Mouse (Mus musculus): ENCODE measurements around the gene Xxylt1.
"Not testable (repeated sequence)": the region's sequence is repeated elsewhere in the genome, so short reads cannot be mapped to it uniquely, and the experiment has no call there.

The Xxylt1 gene

GRCm38 (mm10) chr16:31019514-31019913, 61.7 kb downstream of the Xxylt1 start:
- DNase-seq = peak; percentile 51

- DNase-seq = no peak
These were observed 63.4 kb downstream of the Xxylt1 start for GRCm38 (mm10) chr16:31017687-31018413.

- no peak for DNase-seq
These were observed 64.6 kb downstream of the Xxylt1 start for GRCm38 (mm10) chr16:31016669-31017068.

DNA sequence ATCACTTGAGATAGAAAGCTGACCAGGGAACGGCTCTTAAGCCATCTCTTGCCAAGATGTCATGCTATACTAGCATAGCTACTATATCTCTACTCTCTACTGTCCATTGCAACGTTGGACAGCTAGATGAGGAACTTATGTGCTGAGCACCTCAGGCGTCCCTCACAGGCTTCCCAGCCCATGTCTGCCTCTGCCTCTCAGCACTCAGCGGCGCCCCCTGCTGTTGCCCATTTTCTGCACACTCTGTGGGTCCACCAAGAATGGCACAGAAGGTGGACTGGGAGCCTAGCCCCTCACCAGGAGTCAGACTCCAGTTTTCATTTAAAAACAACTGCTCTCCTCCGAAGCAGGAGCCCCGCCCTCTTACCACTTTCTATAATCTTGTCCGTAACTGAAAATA, 65.1 kb downstream of the Xxylt1 start:
- no peak for DNase-seq

DNA sequence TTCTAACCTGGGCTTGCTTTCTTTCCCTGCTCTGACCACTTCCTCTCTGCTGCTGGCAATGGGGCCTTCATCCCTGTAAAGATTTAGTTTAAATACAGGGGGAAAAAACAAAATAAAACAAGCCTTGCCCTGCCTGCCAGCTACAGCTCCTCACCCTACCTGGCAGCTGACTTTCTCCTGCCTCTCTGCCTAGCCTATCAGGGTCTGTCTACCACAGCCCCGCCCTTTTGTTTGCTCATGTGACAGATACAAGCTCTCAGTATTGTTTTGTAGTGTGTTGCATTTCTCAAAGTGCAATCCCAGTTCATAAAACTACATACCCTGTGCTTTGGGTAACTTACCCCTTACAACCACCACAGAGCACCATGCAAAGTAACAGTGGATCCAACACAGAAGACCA, 66.0 kb downstream of the Xxylt1 start:
- DNase-seq = no peak

GRCm38 (mm10) chr16:31012236-31012635, 69.0 kb downstream of the Xxylt1 start:
- no peak for DNase-seq

DNA sequence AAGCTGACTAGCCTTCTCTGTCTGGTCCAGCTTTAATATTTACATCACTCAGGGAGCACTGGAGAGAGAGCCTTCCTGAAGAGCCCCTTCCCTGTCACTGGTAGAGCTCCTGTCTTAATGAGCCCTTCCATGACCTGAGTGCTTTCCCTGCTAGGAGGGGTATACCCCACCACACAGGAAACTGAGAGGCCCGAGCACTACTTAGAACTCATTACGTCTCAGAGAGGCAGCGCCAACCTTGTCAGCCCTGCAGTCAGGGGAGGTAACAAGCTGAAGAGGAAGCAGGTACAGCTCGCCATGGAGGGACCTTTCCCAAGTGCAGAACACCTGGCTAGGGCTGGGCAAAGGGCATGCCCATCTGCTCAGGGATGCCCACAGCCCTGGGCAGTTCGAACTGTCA, 70.8 kb downstream of the Xxylt1 start:
- DNase-seq = no peak

DNA sequence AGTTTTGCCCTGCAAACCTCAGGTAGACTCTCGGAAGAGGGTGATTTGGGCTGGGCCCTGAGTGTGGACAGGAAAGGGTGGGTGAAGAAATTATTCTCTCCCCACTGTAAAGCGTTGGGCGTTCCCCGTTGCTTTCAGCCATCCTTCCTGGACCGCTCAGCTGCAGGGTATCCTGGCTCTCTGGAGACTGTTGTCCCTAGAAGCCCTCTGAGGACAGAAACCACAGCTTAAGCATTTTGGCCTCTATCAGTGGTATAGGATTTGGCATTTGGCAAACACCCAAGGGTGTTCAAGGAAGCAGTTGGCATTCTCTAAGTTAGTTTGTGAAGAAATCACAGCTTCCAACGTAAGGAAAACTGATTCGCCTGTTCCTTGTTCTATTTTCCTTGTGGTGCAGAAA, 72.9 kb downstream of the Xxylt1 start:
- no peak for DNase-seq

DNA sequence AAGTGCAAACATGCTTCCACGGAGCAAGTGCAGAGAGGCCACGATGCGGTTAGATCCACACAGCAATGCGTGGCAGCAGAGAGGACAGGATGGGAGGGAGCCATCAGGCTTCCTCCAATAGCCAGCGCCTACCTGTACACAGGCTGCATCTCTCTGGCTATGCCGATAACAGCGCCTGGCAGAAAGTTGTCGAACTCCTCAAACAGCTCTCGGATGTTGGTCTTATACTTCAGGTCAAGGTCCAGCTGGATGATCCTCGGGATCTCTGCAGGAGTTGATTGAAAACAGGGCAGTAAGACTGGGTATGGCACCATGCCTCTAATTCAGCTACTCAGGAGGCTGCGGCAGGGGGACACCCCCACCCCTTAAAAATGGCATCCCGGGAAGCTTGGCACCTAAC, 73.7 kb downstream of the Xxylt1 start:
- DNase-seq = no peak

DNA sequence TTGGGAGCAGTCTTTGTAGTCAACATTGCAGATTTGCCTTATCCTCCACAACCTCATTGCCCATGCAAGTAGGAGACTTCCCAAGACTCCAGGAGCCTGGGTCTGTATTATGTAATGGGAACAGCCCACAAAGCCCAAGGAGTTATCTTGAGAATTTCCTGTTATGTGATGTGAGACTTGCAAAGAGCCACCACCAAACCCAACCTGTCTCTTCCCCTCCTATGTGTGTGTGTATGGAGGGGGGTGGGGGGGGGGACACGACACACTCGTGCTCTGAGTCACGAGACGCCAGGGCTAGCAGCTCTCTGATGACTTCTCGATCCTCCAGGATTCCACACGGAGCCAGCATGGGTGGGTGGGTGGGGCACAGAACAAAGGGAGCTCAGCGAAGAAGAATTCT, 75.5 kb downstream of the Xxylt1 start:
- no peak for DNase-seq

DNA sequence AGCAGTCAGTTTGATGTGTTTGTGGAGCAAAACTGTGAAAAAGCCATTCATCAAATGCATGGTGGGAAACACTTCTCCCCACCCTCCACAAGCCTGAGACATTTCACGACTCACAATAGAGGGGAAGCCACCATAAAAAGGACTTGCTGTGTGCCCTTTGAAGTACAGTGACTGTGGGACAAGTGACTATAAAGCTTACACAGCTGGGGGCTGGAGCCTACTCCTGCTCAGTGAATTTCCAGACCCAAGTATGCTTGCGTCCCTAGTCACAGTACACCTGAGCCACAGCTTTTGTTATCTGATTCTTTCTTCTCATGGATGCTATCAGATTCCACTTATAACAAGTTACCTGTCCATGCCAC, 76.9 kb downstream of the Xxylt1 start:
- no peak for DNase-seq

- DNase-seq = not testable (repeated sequence)
These were observed 77.5 kb downstream of the Xxylt1 start for GRCm38 (mm10) chr16:31003592-31004320.

GRCm38 (mm10) chr16:31002926-31003325, 78.3 kb downstream of the Xxylt1 start:
- DNase-seq = no peak

GRCm38 (mm10) chr16:31002117-31002516, 79.1 kb downstream of the Xxylt1 start:
- DNase-seq = no peak

DNA sequence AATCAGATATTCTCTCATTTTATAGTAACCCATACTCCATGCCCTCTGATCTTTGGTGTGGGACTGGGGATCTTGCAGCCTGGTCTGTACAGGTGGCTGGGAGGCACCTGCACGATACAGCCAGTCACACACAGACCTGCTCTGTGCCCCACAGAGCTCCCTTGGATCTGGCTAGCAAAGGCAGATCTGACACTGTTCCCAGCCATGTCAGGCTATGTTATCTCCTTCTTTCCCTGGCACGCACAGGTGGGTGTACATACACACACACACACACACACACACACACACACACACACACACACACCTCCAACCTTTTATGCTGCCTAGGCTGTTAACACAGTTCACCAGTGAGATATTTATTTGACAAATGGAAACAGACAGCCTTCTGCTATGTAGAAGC, 82.5 kb downstream of the Xxylt1 start:
- no peak for DNase-seq

DNA sequence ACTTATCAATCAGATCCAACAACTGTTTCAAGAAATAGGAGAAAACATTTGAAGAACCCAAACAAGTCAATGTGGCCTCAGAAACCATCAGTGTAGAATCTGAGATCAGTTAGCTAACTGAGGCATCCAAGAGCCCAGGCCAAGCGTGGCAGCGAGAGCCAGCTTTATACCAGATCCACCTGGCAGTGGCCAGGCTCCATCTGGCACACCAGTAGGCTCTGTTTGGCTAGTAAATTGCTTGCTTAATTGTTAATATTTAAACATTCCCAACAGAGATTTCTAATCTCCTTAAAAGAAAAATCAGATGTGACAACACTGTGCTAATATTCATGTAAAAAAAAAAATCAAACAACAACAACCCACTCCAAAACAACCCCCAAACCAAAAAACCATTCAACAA, 83.2 kb downstream of the Xxylt1 start:
- no peak for DNase-seq

DNA sequence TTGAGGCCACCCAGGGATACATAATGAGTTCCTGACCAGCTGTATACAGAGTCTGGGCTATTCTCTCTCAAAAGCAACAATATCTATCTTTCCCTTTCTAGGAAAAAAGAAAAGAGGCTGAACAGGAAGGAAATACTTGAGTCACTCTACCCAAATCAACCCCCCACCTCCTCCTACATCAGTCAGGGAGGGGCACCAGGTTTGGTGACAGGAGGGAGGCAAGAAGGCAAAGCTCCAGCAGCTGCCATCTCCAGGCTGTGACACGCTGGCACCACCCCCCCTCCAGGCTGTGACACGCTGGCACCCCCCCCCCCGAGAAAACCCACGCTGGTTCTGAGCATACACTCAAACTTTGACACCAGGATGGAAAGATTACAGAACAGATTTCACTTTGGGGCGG, 85.8 kb downstream of the Xxylt1 start:
- DNase-seq = no peak

DNA sequence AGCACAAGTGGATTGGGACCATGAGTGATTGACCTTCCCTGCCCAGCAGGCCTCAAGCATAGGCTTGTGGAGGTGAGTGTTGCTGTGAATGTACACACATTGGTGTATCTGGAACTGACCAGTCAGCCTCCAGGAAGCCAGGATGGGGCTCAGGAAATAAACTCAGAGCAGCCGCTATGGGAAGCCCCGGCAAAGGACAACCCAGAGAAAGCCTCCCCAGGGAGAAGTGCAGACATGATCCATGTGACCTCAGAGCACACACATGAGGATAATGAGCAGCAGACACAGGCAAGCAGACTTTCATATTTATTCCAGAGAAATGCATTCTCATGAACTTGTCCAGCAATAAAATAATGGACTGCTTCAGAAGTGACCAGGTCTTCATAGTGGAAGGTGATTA, 86.4 kb downstream of the Xxylt1 start:
- no peak for DNase-seq

DNA sequence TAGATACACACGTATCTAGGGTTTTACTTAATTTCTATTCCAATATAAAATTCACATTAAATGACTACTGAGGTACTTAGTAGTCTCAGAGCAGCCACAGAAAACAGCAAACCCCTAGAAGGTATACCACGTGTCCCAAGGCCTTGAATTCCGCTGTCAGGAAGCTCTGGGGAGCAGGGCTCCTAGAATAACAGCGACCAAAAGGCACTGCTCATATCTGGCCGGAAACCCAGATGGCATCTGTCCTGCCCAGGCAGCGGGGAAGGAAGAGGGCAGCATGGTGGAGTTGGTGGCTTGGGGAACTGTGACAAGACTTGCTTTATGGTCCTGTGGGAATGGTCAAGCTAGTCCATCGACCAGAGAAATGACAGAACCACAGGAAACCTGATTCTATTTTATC, 86.9 kb downstream of the Xxylt1 start:
- DNase-seq = no peak

DNA sequence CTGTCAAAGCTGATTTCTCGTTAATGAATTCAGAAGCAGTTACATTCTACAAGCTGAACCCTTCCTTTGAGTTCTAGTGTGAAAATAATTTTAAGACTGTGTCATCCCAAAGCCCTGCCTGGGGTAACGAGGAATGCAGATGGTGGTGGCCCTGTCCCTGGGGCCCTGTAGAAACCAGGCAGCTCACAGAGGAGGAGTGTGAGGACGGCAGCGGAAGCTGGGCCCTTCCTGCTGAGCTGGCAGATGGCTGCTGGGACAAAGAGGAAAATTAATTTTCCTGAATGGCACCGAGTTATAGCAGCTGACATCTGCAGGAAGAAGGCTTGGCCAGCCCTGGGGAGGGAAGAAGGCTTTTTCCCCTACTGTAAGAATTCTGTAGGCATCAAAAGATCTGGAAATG, 88.7 kb downstream of the Xxylt1 start:
- no peak for DNase-seq

- DNase-seq = no peak
These were observed 90.6 kb downstream of the Xxylt1 start for GRCm38 (mm10) chr16:30990661-30991060.

DNA sequence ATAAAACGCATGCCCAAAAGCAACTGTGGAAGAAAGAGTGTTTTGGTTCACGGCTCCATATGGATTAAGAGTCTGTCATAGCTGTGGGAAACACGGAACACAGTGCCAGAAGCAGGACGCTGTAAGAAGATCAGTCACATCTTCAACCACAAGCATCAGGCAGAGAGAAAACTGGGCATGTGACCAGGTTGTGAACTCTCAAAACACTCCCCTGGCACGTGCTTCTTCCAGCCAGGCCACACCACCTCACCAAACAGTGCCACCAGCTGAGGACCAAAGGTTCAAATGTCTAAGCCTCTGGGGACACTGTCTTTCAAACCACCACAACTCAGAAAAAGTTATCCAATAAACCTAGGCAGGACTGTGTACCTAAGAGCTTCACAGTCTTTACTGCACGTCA, 93.0 kb downstream of the Xxylt1 start:
- DNase-seq = no peak

- no peak for DNase-seq
These were observed 93.5 kb downstream of the Xxylt1 start for GRCm38 (mm10) chr16:30987684-30988083.

DNA sequence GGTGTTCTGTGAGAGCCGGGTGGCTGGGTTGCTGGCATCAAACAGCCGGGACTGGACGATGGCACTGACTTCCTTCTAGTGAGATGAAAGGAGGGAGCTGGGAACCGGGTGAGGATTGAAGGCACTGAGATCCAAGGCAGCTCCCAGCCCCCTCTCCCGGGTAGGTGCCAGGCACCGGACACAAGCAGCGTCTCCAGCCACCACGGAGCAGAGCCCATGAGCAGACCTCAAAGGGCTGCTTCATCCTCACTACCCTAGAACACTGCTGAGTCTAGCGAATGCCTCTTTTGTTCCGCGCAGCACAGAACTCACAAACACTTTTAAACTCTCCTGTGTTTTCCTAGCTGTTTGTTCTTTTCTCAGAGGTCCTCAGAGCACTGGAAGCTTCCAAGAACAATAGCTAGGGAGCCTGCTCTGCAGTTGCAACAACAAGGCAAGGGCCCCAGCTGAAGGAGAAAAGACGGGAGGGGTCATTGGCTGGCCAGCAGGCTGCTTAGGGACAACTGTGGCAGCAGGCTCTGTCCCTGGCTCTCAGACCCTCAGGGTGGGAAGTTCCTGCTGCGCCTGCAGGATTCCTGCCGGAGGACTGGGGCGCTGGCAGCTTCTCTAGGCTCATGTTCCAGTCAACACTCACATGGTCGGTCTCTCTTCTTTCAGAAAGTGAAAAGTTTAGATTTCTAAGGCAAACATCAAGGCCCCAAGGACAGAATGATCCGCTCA, 96.2 kb downstream of the Xxylt1 start:
- DNase-seq = no peak

Measured in right cerebral cortex, postnatal 25 days (tissue).